Mouse (Mus musculus) C2C12 (cell line): ENCODE data around the gene Cdh11.

Source experiments
- CEBPB ChIP-seq: IDR thresholded peaks from one replicate; pipeline ENCODE4 v1.6.1; 2011; ENCODE audit warnings: low read depth, mild to moderate bottlenecking, control low read depth, moderate library complexity
- CTCF ChIP-seq: IDR thresholded peaks from one replicate; pipeline ENCODE4 v1.5.1; 2011; ENCODE audit not compliant: control insufficient read depth, insufficient read depth, insufficient read length
- FOSL1 ChIP-seq: IDR thresholded peaks from one replicate; pipeline ENCODE4 v1.8.0; 2011; ENCODE audit warnings: mild to moderate bottlenecking, low read length; ENCODE audit not compliant: poor library complexity, insufficient read depth, severe bottlenecking
- MAX ChIP-seq: IDR thresholded peaks from one replicate; pipeline ENCODE4 v1.6.1; 2011; ENCODE audit warnings: mild to moderate bottlenecking, control low read depth
- MYOD1 ChIP-seq: IDR thresholded peaks from one replicate; pipeline ENCODE4 v1.6.1; 2011; ENCODE audit warnings: low read depth; ENCODE audit not compliant: control insufficient read depth, insufficient read length
- MYOG ChIP-seq: IDR thresholded peaks from one replicate; pipeline ENCODE4 v1.6.1; 2011; ENCODE audit not compliant: control insufficient read depth, insufficient read length; ENCODE audit errors: extremely low read depth
- USF1 ChIP-seq: IDR thresholded peaks from one replicate; pipeline ENCODE4 v1.6.1; 2011; ENCODE audit warnings: low read depth, mild to moderate bottlenecking, control low read depth, moderate library complexity

- TF ChIP-seq CTCF (no peak), MAX (no peak), MYOG (no peak), FOSL1 (no peak), USF1 (no peak), CEBPB (no peak), MYOD1 (no peak)
Observed at GRCm38 (mm10) chr8:102742008-102742591, 43.3 kb downstream of the Cdh11 start.
